Mouse (Mus musculus) kidney, adult 10 weeks (tissue): Measurements from ENCODE around the gene Sult4a1. TPM values are rescaled to one million over a fixed set of nuclear protein-coding genes. Genes with fewer than 3 reads are reported as not detected.

Source experiments
- polyA plus RNA-seq: library from polyadenylated mRNA; stranded (reverse); fragments of 350-450 nt; fragmentation: Illumina TruSeq; extraction: RNeasy Lipid Tissue Mini Kit (QIAGEN cat#74804); gene quantifications from one replicate; pipeline ENCODE4 v1.2.3, GENCODE M21; 2014; ENCODE audit warnings: low read depth, low replicate concordance

Sult4a1 gene
- polyA plus RNA-seq, result not detected

DNA sequence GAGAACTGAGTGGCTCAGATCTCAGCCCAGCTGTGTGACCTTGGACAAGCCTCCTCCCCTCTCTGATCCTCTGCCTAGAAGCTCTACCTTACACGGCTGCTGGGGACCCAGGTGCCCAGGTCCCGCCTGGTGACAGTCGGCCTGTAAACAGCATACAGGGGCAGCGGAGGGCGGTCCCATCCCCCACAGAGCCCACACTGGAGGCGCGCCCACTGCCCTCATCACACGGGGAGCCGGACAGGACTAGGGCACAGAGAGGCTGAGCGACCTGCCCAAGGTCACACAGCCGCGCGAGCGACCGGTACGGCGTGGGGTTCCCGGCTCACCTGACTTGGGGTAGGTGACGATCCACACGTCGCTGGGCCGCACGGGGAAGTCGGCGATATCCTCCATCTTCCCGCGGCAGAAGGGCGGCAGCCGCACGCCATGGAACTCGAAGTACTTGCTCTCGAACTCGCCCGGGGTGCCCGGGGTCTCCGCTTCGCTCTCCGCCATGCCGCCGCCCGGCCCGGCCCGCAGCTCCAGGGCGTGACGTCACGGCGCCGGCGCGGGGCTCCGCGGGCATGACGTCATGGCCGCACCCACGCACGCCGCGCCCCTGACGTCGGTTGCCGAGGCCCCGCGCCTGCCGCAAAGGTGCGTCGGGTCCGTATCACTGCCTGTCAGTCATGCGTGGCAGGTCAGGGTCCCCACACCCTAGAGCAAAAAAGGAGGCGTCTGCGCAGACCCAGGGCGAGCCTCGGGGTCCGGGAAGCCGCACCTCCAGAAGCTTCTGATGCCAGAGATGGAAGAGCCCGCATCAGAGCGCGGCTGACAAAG, at the start of gene Sult4a1:
TSS of gene Sult4a1 (minus strand) at position 650 of the 819 bp plus-strand sequence.

GRCm38 (mm10) chr15:84123075-84123474, 17.5 kb upstream of the Sult4a1 start, which contains the start of gene Pnpla5:
TSS of gene Pnpla5 (minus strand) at chr15:84123175.

DNA sequence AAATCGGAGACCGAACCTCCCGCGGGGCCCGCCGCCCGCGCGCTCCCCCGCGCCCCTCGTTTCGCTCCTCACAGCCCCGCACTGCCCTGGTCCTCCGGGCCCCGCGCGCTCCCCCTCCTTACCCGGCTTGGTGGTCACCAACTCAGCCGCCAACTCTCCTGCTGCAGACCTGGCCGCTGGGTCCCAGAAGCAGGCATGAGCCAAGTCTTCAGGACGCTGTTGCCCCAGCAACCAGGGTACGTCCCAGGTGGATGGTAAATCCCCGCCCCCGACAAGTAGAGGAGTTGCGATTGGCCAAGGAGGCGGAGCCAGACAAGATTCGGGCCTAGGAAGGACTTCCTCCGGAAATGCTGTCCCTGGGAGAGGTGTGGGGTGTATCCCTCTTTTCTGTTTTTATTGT, 40.4 kb downstream of the Sult4a1 start, which contains the start of gene Efcab6:
TSS of gene Efcab6 (minus strand) at position 240 of the 400 bp plus-strand sequence.

Other genes with a start within 250 kb of the Sult4a1 start
- not detected for gene Efcab6, start 40.4 kb downstream of the Sult4a1 start, polyA plus RNA-seq
- gene Pnpla5, start 17.4 kb upstream of the Sult4a1 start, polyA plus RNA-seq, result not detected
- not detected for gene Pnpla3, start 62.1 kb upstream of the Sult4a1 start, polyA plus RNA-seq
- 72.2 TPM for gene Samm50, start 86.5 kb upstream of the Sult4a1 start, polyA plus RNA-seq
- gene Parvb, start 126.3 kb upstream of the Sult4a1 start, polyA plus RNA-seq, result 1.4 TPM
- not detected for gene Parvg, start 218.3 kb upstream of the Sult4a1 start, polyA plus RNA-seq